Mouse (Mus musculus) Muller cell, postnatal 12 days (primary cell): ENCODE measurements around the gene Ptpn21.
A peak's percentile ranks its signal among the peaks of the same experiment; 100 is the strongest.

Experiments used
- DNase-seq: peaks from one replicate; pipeline ENCODE4 v3.0.0-alpha.2; 2015; ENCODE audit errors: inconsistent ontology term

The Ptpn21 gene

GRCm38 (mm10) chr12:98736951-98737800, at the start of gene Ptpn21:
Gene Ptpn21, minus strand, starts transcription at chr12:98737405.
- DNase-seq: peak; percentile 90

GRCm38 (mm10) chr12:98784251-98784650, 47.0 kb upstream of the Ptpn21 start:
- no peak for DNase-seq

GRCm38 (mm10) chr12:98779148-98779547, 41.9 kb upstream of the Ptpn21 start:
- no peak for DNase-seq

DNA sequence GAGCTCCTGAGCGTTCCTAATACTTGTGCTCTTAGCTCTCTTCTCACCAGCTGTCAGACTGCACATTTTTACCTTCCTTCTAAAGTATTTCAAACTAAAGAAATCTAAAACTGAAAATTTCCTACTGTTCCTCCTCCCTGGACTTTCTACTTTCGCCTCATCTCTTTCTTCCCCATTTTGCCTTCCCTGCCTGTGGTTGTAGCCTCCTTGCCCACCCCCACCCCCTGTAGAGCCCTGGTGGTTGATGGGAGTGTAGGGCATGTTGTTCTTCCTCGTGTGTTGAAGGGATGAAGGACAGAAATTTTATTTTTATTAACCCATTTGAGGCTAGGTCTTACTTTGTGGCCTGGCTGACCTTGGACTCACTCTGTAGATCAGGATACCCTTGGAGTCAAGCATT, 40.3 kb upstream of the Ptpn21 start:
- DNase-seq: no peak

DNA sequence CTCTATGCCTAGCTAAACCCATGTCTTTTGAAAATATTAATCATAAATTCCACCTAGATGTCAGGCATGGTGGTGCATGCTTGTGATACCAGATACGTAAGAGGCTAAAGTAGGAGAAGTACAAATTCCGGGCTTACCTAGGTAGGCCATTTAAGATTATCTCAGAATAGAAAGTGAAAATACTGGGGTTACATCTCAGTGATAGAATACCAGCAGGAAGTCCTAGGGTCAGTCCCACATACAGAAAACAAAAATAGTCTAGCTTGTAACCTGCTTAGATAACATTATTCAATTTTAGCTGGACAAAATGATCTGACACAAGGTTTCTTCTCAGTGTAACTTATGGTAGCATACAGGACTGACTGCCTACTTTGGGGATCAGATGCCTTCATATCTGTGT, 29.0 kb upstream of the Ptpn21 start:
- DNase-seq: no peak

DNA sequence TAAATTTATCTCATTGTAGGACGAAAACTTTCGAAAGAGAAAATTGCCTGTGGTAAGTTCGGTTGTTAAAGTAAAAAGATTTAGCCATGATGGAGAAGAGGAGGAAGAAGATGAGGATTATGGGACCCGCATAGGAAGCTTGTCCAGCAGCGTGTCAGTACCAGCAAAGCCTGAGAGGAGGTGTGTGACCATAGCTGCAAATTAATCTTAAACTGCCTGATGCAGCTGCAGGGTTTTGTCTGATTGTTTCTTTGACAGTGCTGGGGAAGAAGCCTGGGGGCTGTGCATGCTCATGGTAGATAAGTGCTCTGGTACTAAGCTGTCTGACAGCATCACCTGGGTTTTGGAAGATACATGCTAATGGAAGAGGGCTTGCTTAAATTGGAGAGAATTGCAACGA, 22.5 kb upstream of the Ptpn21 start:
- DNase-seq: no peak

DNA sequence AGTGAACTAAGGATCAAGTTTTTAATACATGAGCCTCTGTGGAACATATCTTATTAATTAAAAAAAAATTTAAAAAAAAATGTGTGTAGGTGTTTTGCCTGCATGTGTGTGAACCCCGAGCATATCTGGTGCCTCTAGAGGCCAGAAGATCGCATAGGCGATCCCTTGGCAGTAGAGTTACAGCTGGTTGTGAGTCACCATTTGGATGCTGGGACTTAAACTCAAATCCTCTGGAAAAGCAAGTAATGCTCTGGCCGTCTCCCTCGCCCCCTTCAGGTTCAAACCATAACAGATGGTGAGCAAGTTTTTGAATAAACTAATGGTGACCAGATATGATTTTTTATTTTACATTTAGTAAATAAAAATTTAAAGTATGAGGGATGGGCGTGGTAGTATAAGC, 20.4 kb upstream of the Ptpn21 start:
- DNase-seq: no peak

DNA sequence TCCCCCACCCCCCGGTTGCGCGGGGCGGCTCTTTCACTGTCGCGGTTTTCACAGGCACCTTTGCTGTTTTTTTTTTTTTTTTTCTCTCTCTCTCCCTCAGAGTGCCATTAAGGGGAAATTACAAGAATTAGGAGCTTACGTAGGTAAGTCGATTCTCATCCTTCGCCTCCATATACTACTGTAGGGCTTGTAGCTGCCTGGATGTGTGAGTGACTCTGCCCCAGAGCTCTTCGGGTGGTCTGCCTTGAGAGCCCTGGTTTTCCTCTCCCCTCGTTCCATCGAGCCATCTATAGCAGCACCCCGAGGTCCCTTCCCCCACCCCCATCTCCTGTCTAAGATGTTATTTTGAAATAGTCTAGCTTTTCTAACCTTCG, 10.2 kb upstream of the Ptpn21 start:
- DNase-seq: no peak

- DNase-seq: peak; percentile 96
Observed at GRCm38 (mm10) chr12:98746746-98747379, 9.7 kb upstream of the Ptpn21 start, which contains the start of gene Zc3h14. Gene Zc3h14, plus strand, starts transcription at chr12:98746964.

- DNase-seq: peak; percentile 37
Observed at GRCm38 (mm10) chr12:98746131-98746530, 8.9 kb upstream of the Ptpn21 start.

GRCm38 (mm10) chr12:98745626-98746025, 8.4 kb upstream of the Ptpn21 start:
- DNase-seq: no peak

- peak; percentile 82 for DNase-seq
Observed at GRCm38 (mm10) chr12:98741011-98741501, 3.9 kb upstream of the Ptpn21 start.

DNA sequence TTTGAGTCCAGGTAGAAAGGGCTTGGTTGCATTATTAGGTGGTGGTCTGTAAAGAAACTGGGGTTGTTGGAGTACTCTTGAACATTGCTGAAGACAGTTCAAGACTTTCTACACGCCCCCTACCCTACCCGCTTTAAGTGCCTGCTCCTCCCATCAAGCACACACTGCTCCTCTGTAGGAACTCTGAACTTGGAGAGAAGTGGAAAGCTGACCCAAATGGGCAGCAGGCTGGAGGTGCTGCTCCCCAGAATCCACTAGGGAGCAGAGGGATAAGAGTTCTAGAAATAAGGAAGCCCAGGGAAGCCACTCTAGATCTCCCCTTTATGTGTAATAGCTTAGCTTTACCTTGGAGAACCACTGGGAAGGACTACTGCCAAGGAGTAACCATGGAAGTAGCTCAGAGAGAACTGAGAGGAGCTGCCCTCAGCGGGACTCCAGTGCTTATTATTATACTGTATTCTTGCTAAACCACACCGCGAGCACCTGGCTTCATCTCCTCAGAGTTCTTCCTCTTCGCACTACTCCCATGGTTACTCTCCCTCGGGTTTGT, 671 bp upstream of the Ptpn21 start:
- DNase-seq: peak; percentile 33

GRCm38 (mm10) chr12:98734880-98735801, 2.1 kb downstream of the Ptpn21 start:
- peak; percentile 63 for DNase-seq

GRCm38 (mm10) chr12:98734246-98734879, 2.8 kb downstream of the Ptpn21 start:
- peak; percentile 91 for DNase-seq

DNA sequence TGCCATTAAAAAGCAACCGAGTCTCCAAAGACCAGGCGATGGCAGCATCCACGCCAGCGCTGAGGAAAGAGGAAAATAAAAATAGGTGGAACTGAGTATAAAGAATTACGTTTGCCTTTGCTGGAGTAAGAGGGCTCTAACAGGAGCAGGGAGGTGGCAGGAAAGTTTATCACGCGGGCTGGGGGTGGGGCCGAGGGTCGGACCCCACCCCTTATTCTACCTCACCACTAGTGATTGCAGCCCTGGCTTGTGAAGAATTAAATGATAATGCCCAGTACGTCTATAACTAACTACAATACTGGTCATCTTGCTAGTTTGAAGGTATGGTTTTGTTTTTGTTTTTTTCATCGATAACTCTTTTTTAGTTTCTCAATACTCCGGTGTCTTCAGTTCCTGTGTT, 3.4 kb downstream of the Ptpn21 start:
- DNase-seq: no peak

DNA sequence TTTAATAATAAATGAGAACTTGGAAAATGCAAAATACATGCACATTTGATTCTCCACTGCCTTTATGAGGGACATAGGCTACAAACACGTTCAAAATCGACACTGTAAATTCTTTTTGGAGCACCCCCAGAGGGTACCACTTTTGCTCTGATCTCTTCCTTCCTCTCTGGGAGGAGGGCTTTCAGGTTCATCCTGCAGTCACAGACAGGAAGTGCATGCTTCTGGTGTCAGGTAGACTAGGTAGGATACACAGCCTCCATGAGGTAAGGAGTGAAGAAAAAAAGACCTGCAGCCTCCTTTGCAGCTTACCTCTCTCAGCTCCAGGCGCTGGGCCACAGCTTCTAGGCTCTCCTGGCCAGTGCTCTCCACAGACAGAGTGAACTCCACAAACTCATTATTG, 4.0 kb downstream of the Ptpn21 start:
- no peak for DNase-seq

DNA sequence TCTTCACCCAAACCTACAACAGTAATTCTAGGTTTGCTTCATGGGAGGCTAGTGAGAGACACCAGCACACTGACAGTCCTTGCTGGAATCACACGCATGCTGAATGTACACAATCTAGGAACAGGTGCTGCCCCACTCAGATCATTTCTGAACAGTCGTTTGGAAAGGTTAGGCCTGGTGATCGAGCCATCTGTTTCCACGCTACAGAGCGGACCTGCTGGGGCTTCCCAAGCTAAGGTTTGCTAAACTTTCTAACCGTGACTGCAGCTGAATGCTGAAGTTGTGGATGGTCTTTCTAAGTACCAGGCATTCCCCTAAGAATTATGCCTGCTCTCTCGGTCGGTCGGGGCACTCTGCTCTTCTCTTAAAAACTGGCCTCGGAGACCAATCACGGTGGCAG, 6.5 kb downstream of the Ptpn21 start:
- DNase-seq: no peak

DNA sequence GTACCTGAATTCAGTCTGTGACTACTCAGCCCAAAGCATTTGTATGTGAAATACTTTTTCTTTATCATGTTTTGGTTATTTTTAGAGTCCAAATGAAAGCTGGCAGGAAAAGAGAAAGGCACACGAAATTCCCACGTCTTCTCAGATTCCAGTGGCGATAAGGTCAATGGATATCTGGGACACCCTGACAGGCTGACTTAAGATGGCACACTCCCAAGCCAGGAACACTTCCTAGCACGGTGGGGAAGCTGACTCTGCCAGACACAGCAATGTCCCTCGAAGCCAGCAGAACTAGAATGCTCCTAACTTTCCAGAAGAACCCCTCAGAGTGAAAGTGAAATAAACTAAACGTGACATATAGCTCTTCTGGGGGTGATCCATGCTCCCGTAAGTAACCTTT, 10.0 kb downstream of the Ptpn21 start:
- peak; percentile 70 for DNase-seq

DNA sequence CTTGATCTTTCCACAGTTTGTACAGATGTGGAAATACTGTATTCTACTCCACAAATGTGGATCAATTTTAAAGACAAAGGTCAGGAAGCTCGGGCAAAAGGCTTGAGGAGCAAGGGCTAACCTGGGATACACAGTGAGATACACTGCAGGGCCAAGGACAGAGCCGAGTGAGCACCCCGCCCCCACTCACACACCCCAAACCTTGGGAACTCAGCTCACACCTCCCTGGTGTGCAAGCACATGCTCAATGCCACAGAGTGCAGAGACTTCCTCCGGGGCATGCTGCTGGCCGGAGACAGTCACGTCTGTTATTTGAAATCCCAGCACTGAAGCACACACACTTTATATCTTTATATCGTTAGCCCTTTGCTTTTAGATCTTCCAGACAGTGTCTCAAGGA, 11.1 kb downstream of the Ptpn21 start:
- DNase-seq: no peak

GRCm38 (mm10) chr12:98724976-98725375, 12.2 kb downstream of the Ptpn21 start:
- peak; percentile 80 for DNase-seq
